Mouse (Mus musculus) forebrain, embryonic 16.5 days (tissue): Measurements from ENCODE around the gene Abhd17a. TPM values are rescaled to one million over a fixed set of nuclear protein-coding genes. Genes with fewer than 3 reads are reported as not detected.

ENCODE experiments used
- ATAC-seq: fragments of 200-750 bp; cut with Nextera tagmentation; 2 replicates; pipeline ENCODE4 v1.8.0; 2017; ENCODE audit warnings: mild to moderate bottlenecking, moderate library complexity
- H3K27ac ChIP-seq: fragments of 300-500 bp; sonication (generic); 2 replicates; pipeline ENCODE4 v1.5.1; 2014; ENCODE audit warnings: low read length, control low read depth
- H3K27me3 ChIP-seq: fragments of 300-500 bp; sonication (generic); replicated peaks from 2 replicates; pipeline ENCODE4 v1.6.1; 2014; ENCODE audit warnings: low read length; ENCODE audit not compliant: control insufficient read depth, insufficient read depth
- H3K36me3 ChIP-seq: fragments of 300-500 bp; sonication (generic); 2 replicates; pipeline ENCODE4 v1.6.1; 2014; ENCODE audit not compliant: control insufficient read depth, insufficient read depth
- H3K4me1 ChIP-seq: fragments of 300-500 bp; sonication (generic); replicated peaks from 2 replicates; pipeline ENCODE4 v1.6.1; 2014; ENCODE audit warnings: low read length; ENCODE audit not compliant: control insufficient read depth, insufficient read depth
- H3K4me2 ChIP-seq: fragments of 300-500 bp; sonication (generic); 2 replicates; pipeline ENCODE4 v1.6.1; 2014; ENCODE audit warnings: mild to moderate bottlenecking, low read length, control low read depth
- H3K4me3 ChIP-seq: fragments of 300-500 bp; sonication (generic); replicated peaks from 2 replicates; pipeline ENCODE4 v1.5.1; 2014; ENCODE audit warnings: mild to moderate bottlenecking, low read length, control low read depth
- H3K9ac ChIP-seq: fragments of 300-500 bp; sonication (generic); replicated peaks from 2 replicates; pipeline ENCODE4 v1.6.1; 2014; ENCODE audit warnings: low read depth, low read length, control low read depth
- H3K9me3 ChIP-seq: fragments of 300-500 bp; sonication (generic); 2 replicates; pipeline ENCODE4 v1.6.1; 2016; ENCODE audit warnings: low read length; ENCODE audit not compliant: control insufficient read depth
- whole genome bisulfite sequencing: fragments of 180-500 bp; shearing (Covaris S2); extraction: QIAGEN DNeasy Blood & Tissue Kit; methylation state at CpG from one replicate; pipeline ENCODE4 v1.1.7; 2014; 5-methylcytosine and 5-hydroxymethylcytosine counted together
- polyA plus RNA-seq: library from polyadenylated mRNA; unstranded; fragments of >200 nt; fragmentation: Nextera tagmentation; extraction: Ambion mirVana; gene quantifications from 2 replicates; pipeline ENCODE4 v1.2.1, GENCODE M21; 2015

Abhd17a gene
- polyA plus RNA-seq, 1 experiment from 2014 or later, result 92.2 TPM

GRCm38 (mm10) chr10:80559431-80559830, 30.7 kb downstream of the Abhd17a start:
- Histone ChIP-seq H3K4me2 (no peak overlapping the region), H3K27me3 (no peaks in the 10 kb centered on the region), H3K4me3 (no peak overlapping the region), H3K27ac (no peak overlapping the region), H3K9ac (no peak overlapping the region), H3K36me3 (no peaks in the 10 kb centered on the region), H3K9me3 (no peaks in the 10 kb centered on the region), H3K4me1 (peaks cover 38% of the 10 kb centered on the region)
- ATAC-seq, result no peak
- WGBS, result 91% methylated on average over 7 of the region's 7 CpGs

DNA sequence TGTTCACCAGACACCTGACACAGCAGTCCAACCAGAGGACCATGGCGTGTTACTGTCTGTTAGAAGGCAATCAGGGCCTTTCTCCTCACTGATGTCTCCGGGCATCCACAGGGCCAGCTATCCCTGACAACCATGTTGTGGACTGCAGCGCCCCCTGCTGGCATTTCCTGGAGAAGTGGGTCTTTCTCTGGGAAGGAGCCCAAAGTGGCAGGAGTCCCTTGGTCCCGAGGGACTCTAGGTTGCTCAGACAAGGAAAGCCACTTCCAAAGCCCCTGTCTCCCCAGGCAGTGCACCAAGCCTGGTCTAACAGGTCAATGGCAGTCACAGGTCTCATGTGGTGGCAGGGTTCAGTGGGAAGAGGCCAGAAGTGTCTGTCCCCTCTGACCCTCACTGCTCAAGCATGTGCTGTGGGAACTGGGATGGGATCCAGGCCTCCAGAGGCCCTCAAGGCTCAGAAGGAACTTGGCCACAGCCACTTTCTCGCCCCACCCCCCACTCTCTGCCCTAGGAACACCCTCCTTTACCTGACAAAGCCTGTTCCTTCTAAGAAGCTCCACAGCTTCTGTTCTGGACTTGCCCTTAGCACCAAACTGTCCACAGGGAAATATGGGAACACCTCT, 32.7 kb downstream of the Abhd17a start:
- no peak overlapping the region for H3K27ac ChIP-seq
- ATAC-seq, result no peak
- no peak overlapping the region for H3K4me2 ChIP-seq
- WGBS, result 34% methylated on average over 5 of the region's 5 CpGs
- no peaks in the 10 kb centered on the region for H3K36me3 ChIP-seq
- peaks cover 32% of the 10 kb centered on the region for H3K4me1 ChIP-seq
- no peaks in the 10 kb centered on the region for H3K27me3 ChIP-seq
- no peaks in the 10 kb centered on the region for H3K9me3 ChIP-seq
- no peak overlapping the region for H3K9ac ChIP-seq
- no peak overlapping the region for H3K4me3 ChIP-seq

GRCm38 (mm10) chr10:80553997-80554396, 36.1 kb downstream of the Abhd17a start:
- Histone ChIP-seq H3K9me3 (no peaks in the 10 kb centered on the region), H3K27me3 (no peaks in the 10 kb centered on the region), H3K9ac (no peak overlapping the region), H3K4me1 (peaks cover 11% of the 10 kb centered on the region), H3K4me3 (no peak overlapping the region), H3K36me3 (no peaks in the 10 kb centered on the region; the same call in 1 of the 2 replicates), H3K4me2 (no peak overlapping the region), H3K27ac (no peak overlapping the region)
- ATAC-seq, result no peak
- WGBS, result 89% methylated on average over 6 of the region's 6 CpGs

DNA sequence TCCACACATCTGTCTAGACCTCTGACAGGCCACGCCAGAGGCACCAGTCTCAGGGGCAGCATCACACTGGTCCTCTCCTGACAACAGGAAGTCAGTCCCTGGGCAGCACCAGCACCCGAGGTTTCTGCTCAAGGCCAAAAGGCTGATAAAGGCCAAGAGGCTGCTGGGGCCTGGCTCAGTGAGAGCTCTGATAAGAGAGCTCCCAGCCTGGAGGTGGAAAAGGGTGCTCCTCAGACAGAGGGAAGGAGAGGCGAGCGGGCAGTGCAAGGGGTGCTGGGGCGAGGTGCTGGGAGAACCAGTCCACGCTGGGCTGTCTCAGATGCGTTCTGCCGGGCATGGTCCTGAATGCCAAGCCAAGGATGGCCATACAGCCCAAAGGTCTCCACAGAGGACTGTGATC, 36.6 kb downstream of the Abhd17a start:
- whole genome bisulfite sequencing, result 93% methylated on average over 8 of the region's 8 CpGs
- Histone ChIP-seq H3K27me3 (no peaks in the 10 kb centered on the region), H3K36me3 (no peaks in the 10 kb centered on the region; the same call in 1 of the 2 replicates), H3K4me3 (no peak overlapping the region), H3K9ac (no peak overlapping the region), H3K4me2 (no peak overlapping the region), H3K9me3 (no peaks in the 10 kb centered on the region), H3K4me1 (peaks cover 10% of the 10 kb centered on the region), H3K27ac (no peak overlapping the region)
- no peak for ATAC-seq

DNA sequence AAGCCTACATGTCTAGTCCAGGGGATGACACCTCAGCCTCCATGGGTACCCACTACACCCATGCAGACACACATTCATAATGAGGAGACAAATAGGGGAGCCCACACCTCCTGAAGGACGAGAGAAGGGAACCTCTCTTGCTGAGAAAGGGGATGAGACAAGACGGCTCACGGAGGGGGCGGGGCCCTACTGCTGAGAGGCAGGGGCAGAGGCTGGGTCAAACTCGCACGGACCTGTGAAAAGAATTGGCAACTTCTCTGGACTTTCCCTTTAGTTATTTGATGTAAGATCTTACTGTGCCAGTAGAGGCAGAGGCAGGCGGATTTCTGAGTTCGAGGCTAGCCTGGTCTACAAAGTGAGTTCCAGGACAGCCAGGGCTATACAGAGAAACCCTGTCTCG, 37.8 kb downstream of the Abhd17a start:
- no peak overlapping the region for H3K27ac ChIP-seq
- peaks cover under 1% of the 10 kb centered on the region for H3K36me3 ChIP-seq
- no peak overlapping the region for H3K4me2 ChIP-seq
- H3K9me3 ChIP-seq, result no peaks in the 10 kb centered on the region
- 63% methylated on average over 9 of the region's 9 CpGs for WGBS
- ATAC-seq, result no peak
- no peak overlapping the region for H3K9ac ChIP-seq
- peaks cover under 1% of the 10 kb centered on the region for H3K4me1 ChIP-seq
- no peak overlapping the region for H3K4me3 ChIP-seq
- H3K27me3 ChIP-seq, result no peaks in the 10 kb centered on the region

DNA sequence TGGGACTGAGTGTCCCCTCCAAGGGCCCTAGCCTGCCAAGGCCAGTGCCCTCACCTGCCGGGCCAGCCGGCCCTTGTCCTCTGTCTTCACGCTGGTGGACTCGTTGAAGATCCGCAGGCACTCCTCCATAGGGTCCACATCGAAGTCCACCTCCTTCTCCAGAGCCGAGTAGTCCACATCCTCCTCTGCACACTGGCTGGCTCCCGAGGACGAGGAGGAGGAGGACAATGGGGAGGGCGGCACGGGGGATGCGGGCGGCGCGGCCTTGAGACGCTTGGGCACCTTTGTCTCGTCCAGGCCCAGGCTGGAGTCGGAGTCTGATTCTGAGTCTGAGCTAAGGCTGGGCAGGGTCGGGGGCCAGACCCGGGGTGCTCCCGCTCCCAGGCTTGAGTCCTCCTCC, 40.9 kb downstream of the Abhd17a start:
- no peak for ATAC-seq
- WGBS, result 91% methylated on average over 21 of the region's 21 CpGs

GRCm38 (mm10) chr10:80548428-80549006, 41.6 kb downstream of the Abhd17a start:
- no peak overlapping the region for H3K4me2 ChIP-seq
- no peak overlapping the region for H3K27ac ChIP-seq
- peaks cover 11% of the 10 kb centered on the region for H3K36me3 ChIP-seq
- no peaks in the 10 kb centered on the region for H3K9me3 ChIP-seq
- 75% methylated on average over 10 of the region's 10 CpGs for WGBS
- H3K4me3 ChIP-seq, result no peak overlapping the region
- peak; percentile 39 for ATAC-seq
- no peak overlapping the region for H3K9ac ChIP-seq
- no peaks in the 10 kb centered on the region for H3K4me1 ChIP-seq
- no peaks in the 10 kb centered on the region for H3K27me3 ChIP-seq

More for the DNA sequence above, 40.9 kb downstream of the Abhd17a start:
- Histone ChIP-seq H3K27me3 (no peaks in the 10 kb centered on the region), H3K9me3 (no peaks in the 10 kb centered on the region), H3K9ac (no peak overlapping the region), H3K4me1 (no peaks in the 10 kb centered on the region), H3K4me3 (no peak overlapping the region), H3K27ac (no peak overlapping the region), H3K36me3 (peaks cover 8% of the 10 kb centered on the region), H3K4me2 (no peak overlapping the region)

- no peak for ATAC-seq
- Histone ChIP-seq H3K27ac (no peak overlapping the region), H3K9me3 (no peaks in the 10 kb centered on the region), H3K4me2 (no peak overlapping the region), H3K9ac (no peak overlapping the region), H3K4me3 (no peak overlapping the region), H3K27me3 (no peaks in the 10 kb centered on the region), H3K4me1 (no peaks in the 10 kb centered on the region), H3K36me3 (peaks cover 18% of the 10 kb centered on the region)
- WGBS, result 94% methylated on average over 15 of the region's 15 CpGs
Observed at GRCm38 (mm10) chr10:80547539-80547938, 42.6 kb downstream of the Abhd17a start.

DNA sequence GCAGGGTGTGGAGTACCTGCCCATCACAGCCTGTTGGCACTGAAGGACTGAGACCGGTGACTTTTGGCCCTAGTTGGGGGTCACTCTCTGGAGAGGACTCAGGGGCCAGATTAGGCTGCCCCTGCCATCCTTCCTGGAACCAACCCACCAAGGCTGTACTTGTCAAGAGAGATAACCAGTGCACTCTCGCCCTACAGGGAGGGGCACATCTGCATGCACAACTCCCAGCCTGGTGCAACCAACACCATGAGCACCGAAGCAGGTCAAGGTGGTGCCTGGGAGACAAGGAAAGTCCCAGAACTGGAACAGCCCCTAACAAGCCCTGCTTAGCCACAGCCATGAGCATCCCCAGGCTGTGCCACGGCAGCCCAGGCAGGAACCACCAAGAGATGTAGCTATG, 43.2 kb downstream of the Abhd17a start:
- WGBS, result 94% methylated on average over 4 of the region's 4 CpGs
- no peaks in the 10 kb centered on the region for H3K9me3 ChIP-seq
- no peak overlapping the region for H3K4me2 ChIP-seq
- no peak overlapping the region for H3K27ac ChIP-seq
- no peaks in the 10 kb centered on the region for H3K4me1 ChIP-seq
- H3K27me3 ChIP-seq, result no peaks in the 10 kb centered on the region
- H3K9ac ChIP-seq, result no peak overlapping the region
- peaks cover 19% of the 10 kb centered on the region for H3K36me3 ChIP-seq
- H3K4me3 ChIP-seq, result no peak overlapping the region
- ATAC-seq, result no peak
